Mouse (Mus musculus) hindbrain, embryonic 15.5 days (tissue): Measurements from ENCODE around the gene Vamp5. TPM values are rescaled to one million over a fixed set of nuclear protein-coding genes. Genes with fewer than 3 reads are reported as not detected.

Experiments
- ATAC-seq: fragments of 200-750 bp; cut with Nextera tagmentation; 2 replicates; pipeline ENCODE4 v1.8.0; 2017; ENCODE audit warnings: low read depth, moderate number of reproducible peaks, moderate TSS enrichment; ENCODE audit not compliant: low FRiP score
- H3K27ac ChIP-seq: fragments of 300-500 bp; sonication (generic); replicated peaks from 2 replicates; pipeline ENCODE4 v1.5.1; 2015; ENCODE audit warnings: mild to moderate bottlenecking, inconsistent platforms
- H3K27me3 ChIP-seq: fragments of 300-500 bp; sonication (generic); 2 replicates; pipeline ENCODE4 v1.6.1; 2015; ENCODE audit warnings: control low read depth, inconsistent platforms
- H3K36me3 ChIP-seq: fragments of 300-500 bp; sonication (generic); 2 replicates; pipeline ENCODE4 v1.6.1; 2015; ENCODE audit warnings: control low read depth, inconsistent platforms
- H3K4me1 ChIP-seq: fragments of 300-500 bp; sonication (generic); replicated peaks from 2 replicates; pipeline ENCODE4 v1.6.1; 2015; ENCODE audit warnings: control low read depth, inconsistent platforms
- H3K4me2 ChIP-seq: fragments of 300-500 bp; sonication (generic); 2 replicates; pipeline ENCODE4 v1.6.1; 2015; ENCODE audit warnings: moderate library complexity, mild to moderate bottlenecking, inconsistent platforms
- H3K4me3 ChIP-seq: fragments of 300-500 bp; sonication (generic); 2 replicates; pipeline ENCODE4 v1.5.1; 2015; ENCODE audit warnings: mild to moderate bottlenecking, inconsistent platforms
- H3K9ac ChIP-seq: fragments of 300-500 bp; sonication (generic); 2 replicates; pipeline ENCODE4 v1.6.1; 2015; ENCODE audit warnings: inconsistent platforms
- H3K9me3 ChIP-seq: fragments of 300-500 bp; sonication (generic); 2 replicates; pipeline ENCODE4 v1.6.1; 2016; ENCODE audit warnings: control low read depth, inconsistent platforms
- WGBS: fragments of 180-500 bp; shearing (Covaris S2); methylation state at CpG from one replicate; pipeline ENCODE4 v1.1.7; 2015; 5-methylcytosine and 5-hydroxymethylcytosine counted together
- polyA plus RNA-seq: library from polyadenylated mRNA; unstranded; fragments of >200 nt; fragmentation: Nextera tagmentation; extraction: Ambion mirVana; gene quantifications from 2 replicates; pipeline ENCODE4 v1.2.1, GENCODE M21; 2015

Vamp5 gene
- polyA plus RNA-seq, 1 experiment from 2014 or later: 16.2 TPM

DNA sequence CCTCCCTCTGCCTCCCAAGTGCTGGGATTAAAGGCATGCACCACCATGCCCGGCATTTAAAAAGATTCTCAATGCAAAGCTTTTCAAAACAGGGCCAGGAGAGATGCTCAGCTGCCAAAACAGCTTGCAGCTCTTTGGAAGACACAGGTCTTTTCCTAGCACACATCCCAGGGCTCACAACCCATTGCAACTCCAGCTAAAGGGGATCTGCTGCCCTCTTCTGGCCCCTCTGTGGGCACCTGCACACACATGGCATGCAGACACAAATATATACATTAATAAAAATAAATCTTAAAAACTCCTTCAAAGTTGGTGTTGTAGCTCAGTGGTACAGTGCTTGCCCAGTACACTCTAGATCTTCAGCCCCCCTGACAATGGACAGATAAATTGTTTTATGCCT lies 29.7 kb upstream of the Vamp5 start:
- no peak for ATAC-seq
- no peaks in the 10 kb centered on the region for H3K27me3 ChIP-seq
- H3K27ac ChIP-seq: no peak overlapping the region
- H3K36me3 ChIP-seq: no peaks in the 10 kb centered on the region
- H3K4me3 ChIP-seq: no peak overlapping the region
- peaks cover 10% of the 10 kb centered on the region for H3K4me1 ChIP-seq
- no peak overlapping the region for H3K4me2 ChIP-seq
- H3K9ac ChIP-seq: no peak overlapping the region
- H3K9me3 ChIP-seq: no peaks in the 10 kb centered on the region
- WGBS: 31% methylated on average over 1 of the region's 1 CpGs

DNA sequence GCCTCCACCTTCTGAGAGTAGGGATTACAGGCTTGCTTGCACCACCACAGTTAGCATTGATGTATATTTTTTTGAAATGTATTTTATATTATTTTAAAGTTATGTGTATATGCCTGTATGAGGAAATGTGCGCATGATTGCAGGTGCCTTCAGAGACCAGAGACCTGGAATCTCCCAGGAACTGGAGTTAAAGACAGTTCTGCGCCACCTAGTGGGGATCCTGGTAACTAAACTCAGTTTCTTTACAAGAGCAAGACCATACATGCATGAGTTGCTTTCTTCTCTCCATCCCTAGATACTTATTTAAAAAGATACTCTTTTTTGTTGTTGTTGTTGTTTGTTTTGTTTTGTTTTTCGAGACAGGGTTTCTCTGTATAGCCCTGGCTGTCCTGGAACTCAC lies 29.3 kb upstream of the Vamp5 start:
- H3K36me3 ChIP-seq: no peaks in the 10 kb centered on the region
- WGBS: 22% methylated on average over 3 of the region's 3 CpGs
- ATAC-seq: no peak

DNA sequence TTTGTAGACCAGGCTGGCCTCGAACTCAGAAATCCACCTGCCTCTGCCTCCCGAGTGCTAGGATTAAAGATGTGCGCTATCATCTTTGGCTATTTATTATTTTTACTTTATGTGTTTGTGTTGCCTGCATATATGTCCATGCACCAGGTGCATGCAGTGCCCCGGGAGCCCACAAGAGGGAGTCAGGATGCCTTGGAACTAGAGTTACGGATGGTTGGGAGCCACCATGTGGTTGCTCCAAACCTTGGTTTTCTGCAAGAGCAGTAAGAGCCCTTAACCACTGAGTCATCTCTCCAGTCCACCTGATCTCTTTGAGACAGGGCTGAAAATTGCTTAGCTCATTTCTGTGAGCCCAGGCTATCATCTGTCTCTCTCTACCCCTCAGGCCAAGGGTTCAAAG lies 26.9 kb upstream of the Vamp5 start:
- peak; percentile 51; the same call in 1 of the 2 replicates for ATAC-seq
- no peaks in the 10 kb centered on the region for H3K4me1 ChIP-seq
- no peaks in the 10 kb centered on the region for H3K36me3 ChIP-seq
- no peaks in the 10 kb centered on the region for H3K9me3 ChIP-seq
- H3K4me3 ChIP-seq: no peak overlapping the region
- H3K9ac ChIP-seq: no peak overlapping the region
- no peaks in the 10 kb centered on the region for H3K27me3 ChIP-seq
- 1% methylated on average over 5 of the region's 5 CpGs for WGBS
- H3K4me2 ChIP-seq: no peak overlapping the region
- H3K27ac ChIP-seq: no peak overlapping the region

More for the DNA sequence above, 29.3 kb upstream of the Vamp5 start:
- Histone ChIP-seq H3K4me3 (no peak overlapping the region), H3K4me1 (peaks cover 6% of the 10 kb centered on the region; the same call in 1 of the 2 replicates), H3K9me3 (no peaks in the 10 kb centered on the region), H3K27ac (no peak overlapping the region), H3K27me3 (no peaks in the 10 kb centered on the region), H3K4me2 (no peak overlapping the region), H3K9ac (no peak overlapping the region)

DNA sequence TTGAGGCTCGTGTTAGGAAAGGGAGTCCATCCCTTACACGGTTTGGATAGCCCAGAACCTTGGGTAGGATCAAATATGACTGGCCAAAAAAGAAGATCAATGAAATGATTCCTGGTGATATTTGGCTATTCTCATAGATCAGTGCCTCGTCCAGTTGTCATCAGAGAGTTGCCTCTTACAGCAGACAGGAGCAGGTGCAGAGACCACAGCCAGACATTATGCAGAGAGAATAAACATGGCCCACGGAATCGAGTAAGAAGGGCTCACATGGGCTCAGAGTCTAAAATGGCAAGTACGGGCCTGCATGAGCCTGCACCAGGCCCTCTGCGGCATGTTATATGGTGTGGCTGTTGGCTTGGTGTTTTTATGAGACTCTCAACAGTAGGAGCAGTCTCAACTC lies 25.1 kb upstream of the Vamp5 start:
- Histone ChIP-seq H3K9me3 (no peaks in the 10 kb centered on the region), H3K36me3 (no peaks in the 10 kb centered on the region), H3K4me3 (no peak overlapping the region), H3K4me1 (no peaks in the 10 kb centered on the region), H3K27ac (no peak overlapping the region), H3K27me3 (no peaks in the 10 kb centered on the region), H3K9ac (no peak overlapping the region), H3K4me2 (no peak overlapping the region)
- WGBS: 86% methylated on average over 7 of the region's 7 CpGs
- ATAC-seq: no peak

- Histone ChIP-seq H3K27ac (no peak overlapping the region), H3K4me2 (no peak overlapping the region), H3K4me3 (no peak overlapping the region), H3K27me3 (no peaks in the 10 kb centered on the region), H3K9me3 (no peaks in the 10 kb centered on the region), H3K9ac (no peak overlapping the region), H3K36me3 (no peaks in the 10 kb centered on the region), H3K4me1 (no peaks in the 10 kb centered on the region)
- WGBS: 23% methylated on average over 7 of the region's 7 CpGs
- no peak for ATAC-seq
Observed at GRCm38 (mm10) chr6:72401875-72402274, 21.6 kb upstream of the Vamp5 start.

GRCm38 (mm10) chr6:72399967-72400366 lies 19.7 kb upstream of the Vamp5 start:
- H3K4me1 ChIP-seq: no peaks in the 10 kb centered on the region
- 51% methylated on average over 2 of the region's 2 CpGs for WGBS
- ATAC-seq: no peak

GRCm38 (mm10) chr6:72396837-72397251 lies 16.6 kb upstream of the Vamp5 start:
- no peak for ATAC-seq
- Histone ChIP-seq H3K9me3 (no peaks in the 10 kb centered on the region), H3K4me1 (no peaks in the 10 kb centered on the region), H3K27me3 (no peaks in the 10 kb centered on the region), H3K36me3 (no peaks in the 10 kb centered on the region), H3K4me2 (no peak overlapping the region), H3K9ac (no peak overlapping the region), H3K27ac (no peak overlapping the region), H3K4me3 (no peak overlapping the region)
- WGBS: 83% methylated on average over 10 of the region's 10 CpGs

More at GRCm38 (mm10) chr6:72399967-72400366, 19.7 kb upstream of the Vamp5 start:
- H3K27ac ChIP-seq: no peak overlapping the region
- H3K4me2 ChIP-seq: no peak overlapping the region
- no peak overlapping the region for H3K4me3 ChIP-seq
- H3K9ac ChIP-seq: no peak overlapping the region
- no peaks in the 10 kb centered on the region for H3K36me3 ChIP-seq
- no peaks in the 10 kb centered on the region for H3K27me3 ChIP-seq
- no peaks in the 10 kb centered on the region for H3K9me3 ChIP-seq

- Histone ChIP-seq H3K27ac (no peak overlapping the region), H3K4me3 (no peak overlapping the region), H3K9ac (no peak overlapping the region), H3K27me3 (peaks cover 18% of the 10 kb centered on the region), H3K36me3 (no peaks in the 10 kb centered on the region), H3K4me2 (no peak overlapping the region), H3K4me1 (peaks cover 10% of the 10 kb centered on the region; the same call in 1 of the 2 replicates), H3K9me3 (no peaks in the 10 kb centered on the region)
- no peak for ATAC-seq
- whole genome bisulfite sequencing: 86% methylated on average over 5 of the region's 5 CpGs
Observed at GRCm38 (mm10) chr6:72392341-72392740, 12.1 kb upstream of the Vamp5 start.

GRCm38 (mm10) chr6:72390795-72391521 lies 10.7 kb upstream of the Vamp5 start:
- H3K9me3 ChIP-seq: no peaks in the 10 kb centered on the region
- 0 out of 2 replicates have a peak overlapping the region, but pooled peaks have one; percentile 14 for H3K9ac ChIP-seq
- peaks cover 10% of the 10 kb centered on the region; the same call in 1 of the 2 replicates for H3K4me1 ChIP-seq
- WGBS: 19% methylated on average over 12 of the region's 12 CpGs
- no peak for ATAC-seq
- peak overlapping the region; percentile 34; the same call in 1 of the 2 replicates for H3K4me3 ChIP-seq
- peak overlapping the region; percentile 56 for H3K4me2 ChIP-seq
- no peaks in the 10 kb centered on the region for H3K36me3 ChIP-seq
- H3K27me3 ChIP-seq: peaks cover 18% of the 10 kb centered on the region
- H3K27ac ChIP-seq: no peak overlapping the region

DNA sequence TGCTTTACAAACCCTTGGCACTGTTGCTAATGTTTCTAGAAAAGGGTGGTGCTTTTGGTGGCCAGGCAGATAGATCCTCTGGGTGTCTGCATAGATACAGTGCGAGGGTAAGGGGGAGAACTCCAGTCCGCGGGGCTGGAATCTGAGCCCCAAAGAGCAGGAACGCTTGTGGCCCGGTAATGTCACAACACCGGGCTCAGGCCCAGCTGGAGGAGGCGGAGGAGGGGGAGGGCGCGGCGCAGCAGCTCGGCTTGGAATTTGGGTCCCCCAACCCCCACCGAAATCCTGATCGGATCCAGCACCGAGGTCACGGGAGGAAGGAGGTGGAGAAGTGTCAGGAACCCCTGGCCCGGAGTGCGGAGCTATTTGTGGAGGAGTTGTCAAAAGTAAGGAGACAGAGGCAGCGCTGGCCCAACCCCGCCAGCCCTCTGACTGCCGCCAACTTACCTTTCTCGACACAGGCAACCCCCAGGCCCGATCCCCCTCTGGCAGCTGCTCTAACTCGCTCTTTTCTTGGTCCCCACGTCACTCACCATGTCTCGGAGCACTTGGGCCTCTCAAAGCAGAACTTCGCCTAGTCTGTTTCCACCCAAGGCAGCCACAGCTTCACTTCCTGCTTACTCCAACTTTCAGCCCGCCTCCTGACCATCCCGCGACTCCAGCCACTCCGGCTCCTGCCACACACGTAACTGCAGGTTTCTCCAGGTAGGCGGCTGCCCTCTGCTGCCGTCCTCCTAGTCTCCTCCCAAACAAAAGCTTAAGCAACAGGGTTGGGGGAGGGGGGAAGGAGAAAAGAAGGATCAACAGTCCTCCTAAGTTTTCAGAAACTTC lies 9.9 kb upstream of the Vamp5 start, which contains the start of gene Vamp8:
Gene Vamp8 (minus strand): TSS at position 763 of the 831 bp plus-strand sequence.
- Histone ChIP-seq H3K4me2 (peak within 1 kb of the TSS; percentile 56), H3K36me3 (no peaks in the 10 kb centered on the region), H3K4me1 (peaks cover 10% of the 10 kb centered on the region; the same call in 1 of the 2 replicates), H3K9me3 (no peaks in the 10 kb centered on the region), H3K4me3 (peak within 1 kb of the TSS; percentile 34), H3K27ac (peak within 1 kb of the TSS; percentile 58), H3K9ac (peak within 1 kb of the TSS; percentile 14; the same call in 1 of the 2 replicates), H3K27me3 (peaks cover 18% of the 10 kb centered on the region)
- WGBS: 2% methylated on average over 33 of the region's 33 CpGs
- peak; percentile 66; the same call in 1 of the 2 replicates for ATAC-seq

DNA sequence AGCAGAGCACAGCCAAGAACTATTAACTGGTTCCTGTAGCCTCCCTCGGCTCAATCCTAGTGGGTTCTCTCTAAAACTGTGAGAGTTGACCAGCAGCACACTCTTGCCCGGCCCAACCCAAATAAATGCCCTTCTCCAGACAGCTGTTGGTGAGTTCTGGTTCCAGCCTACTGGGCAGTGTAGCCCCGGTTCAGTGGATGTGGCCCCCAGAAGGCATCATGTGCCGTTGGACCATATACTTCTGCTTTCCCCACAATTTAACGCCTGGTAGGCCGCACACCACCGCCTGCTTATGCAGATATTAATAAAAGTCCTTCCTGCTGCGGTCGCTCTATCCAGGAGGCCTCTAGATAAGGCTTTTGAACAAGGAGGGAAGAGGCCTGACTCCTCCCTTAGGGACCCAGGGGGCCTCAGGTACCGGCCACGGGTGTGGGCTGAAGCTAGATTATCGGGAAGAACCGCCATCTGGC lies 9.2 kb upstream of the Vamp5 start:
- 0 out of 2 replicates have a peak overlapping the region, but pooled peaks have one; percentile 58 for H3K27ac ChIP-seq
- peaks cover 18% of the 10 kb centered on the region for H3K27me3 ChIP-seq
- peaks cover 10% of the 10 kb centered on the region; the same call in 1 of the 2 replicates for H3K4me1 ChIP-seq
- 35% methylated on average over 13 of the region's 13 CpGs for WGBS
- H3K4me3 ChIP-seq: peak overlapping the region; percentile 34
- H3K4me2 ChIP-seq: peak overlapping the region; percentile 56
- no peaks in the 10 kb centered on the region for H3K9me3 ChIP-seq
- H3K36me3 ChIP-seq: no peaks in the 10 kb centered on the region
- 0 out of 2 replicates have a peak, but pooled peaks have one; percentile 30 for ATAC-seq
- H3K9ac ChIP-seq: no peak overlapping the region
